Mouse (Mus musculus): ENCODE measurements at regions not wholly inside any gene's neighbourhood (a gene's known extent, or its start where the extent isn't known, plus 50 kb on each side); places are given as distances from the start of the nearest gene placed in this dataset.

GRCm38 (mm10) chr10:8011138-8011537 is 55.1 kb upstream of the Tab2 start:
- no peak for TF ChIP-seq CTCF (IDR thresholded peaks at IDR 0.05 in 2 of 3, conservative IDR thresholded peaks at IDR 0.05 in 1 of 3; ENCODE audit: control insufficient read depth in 1 of 3, insufficient read depth in 1 of 3, low read depth in 2 of 3, low read length in 3 of 3, poor library complexity in 1 of 3, severe bottlenecking in 1 of 3)
- no peak for TF ChIP-seq USF1 (IDR thresholded peaks at IDR 0.05; ENCODE audit: low read depth, low read length)
- TF ChIP-seq ZC3H11A (IDR thresholded peaks at IDR 0.05; ENCODE audit: low read depth, low read length): no peak
- TF ChIP-seq ZMIZ1 (IDR thresholded peaks at IDR 0.05; ENCODE audit: low read depth, low read length): no peak

Measured in MEL (cell line).